Mouse (Mus musculus) layer of hippocampus, postnatal 36 days (tissue): ENCODE data around the gene Uvrag. TPM values are rescaled to one million over a fixed set of nuclear protein-coding genes. Genes with fewer than 3 reads are reported as not detected.
"Not testable (repeated sequence)": the region's sequence is repeated elsewhere in the genome, so short reads cannot be mapped to it uniquely, and the experiment has no call there.

Experiments
- DNase-seq, 2 experiments: peaks; one replicate each; pipeline ENCODE4 v3.0.0; 2022
- total RNA-seq, 2 experiments: library from RNA; stranded (reverse); gene quantifications; 2 replicates each; pipeline ENCODE4 v1.2.3; 2021

The Uvrag gene
- total RNA-seq, 2 experiments from 2014 or later, result 49.0 to 50.7 TPM

GRCm38 (mm10) chr7:98968741-98969395 lies 172.1 kb downstream of the Uvrag start:
- no peak for DNase-seq

- peak in 1 of 2 experiments; percentile 12 for DNase-seq
Measured at GRCm38 (mm10) chr7:98968082-98968674, 172.8 kb downstream of the Uvrag start.

- DNase-seq, result no peak
Measured at GRCm38 (mm10) chr7:98967672-98968071, 173.3 kb downstream of the Uvrag start.

- DNase-seq, result not testable (repeated sequence)
Measured at GRCm38 (mm10) chr7:98963581-98963980, 177.4 kb downstream of the Uvrag start.

- DNase-seq, result peak; percentile 42 to 57
Measured at GRCm38 (mm10) chr7:98962547-98963311, 178.2 kb downstream of the Uvrag start.

GRCm38 (mm10) chr7:98962074-98962473 lies 178.9 kb downstream of the Uvrag start:
- DNase-seq, result no peak

- no peak for DNase-seq
Measured at GRCm38 (mm10) chr7:98960274-98960673, 180.7 kb downstream of the Uvrag start.

- no peak for DNase-seq
Measured at GRCm38 (mm10) chr7:98959246-98959645, 181.7 kb downstream of the Uvrag start.

- DNase-seq, result no peak
Measured at GRCm38 (mm10) chr7:98958172-98958571, 182.8 kb downstream of the Uvrag start.

GRCm38 (mm10) chr7:98957111-98957741 lies 183.7 kb downstream of the Uvrag start:
- DNase-seq, result no peak

GRCm38 (mm10) chr7:98956609-98957008 lies 184.3 kb downstream of the Uvrag start:
- no peak for DNase-seq

- DNase-seq, result no peak
Measured at GRCm38 (mm10) chr7:98953649-98954048, 187.3 kb downstream of the Uvrag start.

GRCm38 (mm10) chr7:98944986-98945385 lies 196.0 kb downstream of the Uvrag start:
- no peak for DNase-seq

- DNase-seq, result no peak
Measured at GRCm38 (mm10) chr7:98943687-98944086, 197.3 kb downstream of the Uvrag start.

- no peak for DNase-seq
Measured at GRCm38 (mm10) chr7:98942746-98943145, 198.2 kb downstream of the Uvrag start.

GRCm38 (mm10) chr7:98939194-98939593 lies 201.7 kb downstream of the Uvrag start:
- DNase-seq, result no peak

- no peak for DNase-seq
Measured at GRCm38 (mm10) chr7:98938621-98939020, 202.3 kb downstream of the Uvrag start.

GRCm38 (mm10) chr7:98937079-98937813 lies 203.7 kb downstream of the Uvrag start:
- DNase-seq, result no peak

- DNase-seq, result no peak
Measured at GRCm38 (mm10) chr7:98935757-98936156, 205.2 kb downstream of the Uvrag start.

GRCm38 (mm10) chr7:98935193-98935592 lies 205.7 kb downstream of the Uvrag start:
- DNase-seq, result no peak

GRCm38 (mm10) chr7:98928336-98929025 lies 212.5 kb downstream of the Uvrag start:
- DNase-seq, result no peak
